Comparison of ENCODE assay signal across 23 mouse cellular contexts in genomic region chr11:19246390-19247114, GRCm38 (mm10).
A peak's percentile ranks its signal among the peaks of the same experiment; 100 is the strongest.
DNase-seq lines count a peak whose midpoint lies in the region; ATAC-seq and TF ChIP-seq lines count a peak whose summit lies in the region.
"Had no signal": no experiment of that assay in that cellular context is flagged by ENCODE, and none has a peak within 500 bp of the region (broad histone marks: within the 10 kb centered on the region; RNA-seq: fewer than 3 reads in every experiment).

No protein-coding gene starts in this region.

- TF ChIP-seq RAD21 in CH12.LX (IDR thresholded peaks at IDR 0.05; ENCODE audit: low read depth, low read length): no peak

- in situ Hi-C loops in CH12.LX (cut with MboI; ENCODE audit: low pct_ligation_motif_present, low pct_unique_long_range_greater_than_20kb, low sequenced_read_pairs): no loop called here

- no peaks in the 10 kb centered on the region for H3K27me3 ChIP-seq in kidney, postnatal 0 days (ENCODE audit: insufficient read depth, low read length)
- H3K27me3 ChIP-seq in CH12.LX (replicated peaks): no peaks in the 10 kb centered on the region
- H3K27me3 ChIP-seq: embryonic facial prominence, embryonic 13.5 days; forebrain, embryonic 12.5 days; forebrain, embryonic 15.5 days had no signal

- dilution Hi-C loops in CH12.LX (cut with MboI; ENCODE audit: extremely low pct_ligation_motif_present, extremely low pct_unique_long_range_greater_than_20kb, low sequenced_read_pairs): no loop called here

- H3K79me2 ChIP-seq in CH12.LX (replicated peaks; ENCODE audit: control insufficient read depth, extremely low read depth, insufficient read depth, poor library complexity, severe bottlenecking): no peaks in the 10 kb centered on the region

- no peak overlapping the region for H3K27ac ChIP-seq in kidney, postnatal 0 days
- H3K27ac ChIP-seq in CH12.LX (ENCODE audit: insufficient read depth, low read depth): peak overlapping the region; percentile 5; the same call in 1 of the 2 replicates
- H3K27ac ChIP-seq: embryonic facial prominence, embryonic 13.5 days; forebrain, embryonic 10.5 days; forebrain, embryonic 12.5 days; forebrain, embryonic 15.5 days had no signal

- no peak for TF ChIP-seq CTCF in kidney, postnatal 0 days (IDR thresholded peaks at IDR 0.05; ENCODE audit: low read depth)
- TF ChIP-seq CTCF in CH12.LX (conservative IDR thresholded peaks at IDR 0.05 in 1 of 2, IDR thresholded peaks at IDR 0.05 in 1 of 2; ENCODE audit: low read depth in 2 of 2, low read length in 2 of 2): no peak

- no peak overlapping the region for H3K9ac ChIP-seq in kidney, postnatal 0 days (ENCODE audit: low read depth, low read length)
- peak overlapping the region; percentile 34; the same call in 1 of the 2 replicates for H3K9ac ChIP-seq in CH12.LX (ENCODE audit: insufficient read depth, low read depth)
- H3K9ac ChIP-seq: embryonic facial prominence, embryonic 13.5 days; forebrain, embryonic 12.5 days; forebrain, embryonic 15.5 days; forebrain, postnatal 0 days had no signal

- DNase-seq in kidney, postnatal 0 days (ENCODE audit: low spot score): peak; percentile 21
- no peak for DNase-seq in kidney, postnatal 36 days
- DNase-seq in CH12.LX (ENCODE audit: extremely low read depth) (peak; percentile 71), NIH3T3 (ENCODE audit: low read depth) (peak; percentile 6)
- DNase-seq in retina, postnatal 1 day: no peak
- DNase-seq: adrenal gland, adult 8-10 months; adrenal gland, postnatal 14 days; adrenal gland, postnatal 36 days; cerebellum, adult 11-12 months; cerebellum, adult 2 months; cerebellum, adult 9-10 months; cerebellum, postnatal 10 days; cerebellum, postnatal 25 days; forebrain, postnatal 0 days had no signal

- TF ChIP-seq EP300 in CH12.LX (IDR thresholded peaks at IDR 0.05; ENCODE audit: low read length): no peak

- H3K4me1 ChIP-seq in kidney, postnatal 0 days (replicated peaks; ENCODE audit: insufficient read depth, low read length): no peaks in the 10 kb centered on the region
- H3K4me1 ChIP-seq in CH12.LX (ENCODE audit: control insufficient read depth in 1 of 2, insufficient read depth in 2 of 2): peaks cover 15 to 27% of the 10 kb centered on the region in 2 experiments
- H3K4me1 ChIP-seq: embryonic facial prominence, embryonic 13.5 days had no signal

- H3K4me3 ChIP-seq in kidney, postnatal 0 days (replicated peaks; ENCODE audit: low read depth, low read length): no peak overlapping the region
- H3K4me3 ChIP-seq in CH12.LX (replicated peaks in 1 of 3; ENCODE audit: low read depth in 2 of 3, low read length in 2 of 3, poor library complexity in 1 of 3): no peak overlapping the region
- H3K4me3 ChIP-seq: embryonic facial prominence, embryonic 13.5 days; erythroblast, embryonic 14.5 days; forebrain, embryonic 10.5 days; forebrain, embryonic 12.5 days; forebrain, embryonic 15.5 days had no signal

- 83% methylated on average over 11 of the region's 11 CpGs for WGBS in kidney, postnatal 0 days

- no peak for ATAC-seq in kidney, postnatal 0 days (replicated peaks; ENCODE audit: low FRiP score, low read depth)
- ATAC-seq in granulocyte monocyte progenitor cell, adult 5-6 weeks (replicated peaks; ENCODE audit: poor library complexity, severe bottlenecking): peak; percentile 85
- no peak for ATAC-seq in erythroblast, adult 5-6 weeks (replicated peaks; ENCODE audit: low FRiP score, poor library complexity, severe bottlenecking)
- ATAC-seq in activated CD4-positive, CD25-positive, alpha-beta regulatory T cell, adult 4 months: no peak
- ATAC-seq: forebrain, embryonic 15.5 days; forebrain, postnatal 0 days had no signal

- no peaks in the 10 kb centered on the region for H3K9me3 ChIP-seq in kidney, postnatal 0 days (replicated peaks; ENCODE audit: low read length)
- H3K9me3 ChIP-seq in CH12.LX (replicated peaks; ENCODE audit: low read length): no peaks in the 10 kb centered on the region
- H3K9me3 ChIP-seq: embryonic facial prominence, embryonic 13.5 days; forebrain, embryonic 10.5 days; forebrain, embryonic 12.5 days; forebrain, embryonic 15.5 days; G1E had no signal

- TF ChIP-seq POLR2A in CH12.LX (IDR thresholded peaks at IDR 0.05; ENCODE audit: low read depth, low read length): no peak; the same call in 1 of the 2 replicates

- no peak overlapping the region for H3K4me2 ChIP-seq in kidney, postnatal 0 days (ENCODE audit: low read length)
- H3K4me2 ChIP-seq in CH12.LX (ENCODE audit: insufficient read depth, low read depth, poor library complexity, severe bottlenecking): peak overlapping the region; percentile 46
- H3K4me2 ChIP-seq: embryonic facial prominence, embryonic 13.5 days; forebrain, embryonic 12.5 days; forebrain, embryonic 15.5 days had no signal

- H3K36me3 ChIP-seq in kidney, postnatal 0 days (ENCODE audit: insufficient read depth, low read length): no peaks in the 10 kb centered on the region
- no peaks in the 10 kb centered on the region for H3K36me3 ChIP-seq in CH12.LX (replicated peaks in 1 of 2; ENCODE audit: control insufficient read depth in 1 of 2, insufficient read depth in 1 of 2, low read length in 1 of 2)
- H3K36me3 ChIP-seq: embryonic facial prominence, embryonic 13.5 days; forebrain, embryonic 10.5 days; forebrain, embryonic 12.5 days; forebrain, embryonic 15.5 days; G1E had no signal

TF ChIP-seq in CH12.LX, 34 proteins besides CTCF, POLR2A, EP300 and RAD21:
- TF ChIP-seq UBTF (IDR thresholded peaks at IDR 0.05; ENCODE audit: low read depth, low read length): no peak
- TF ChIP-seq MEF2A (IDR thresholded peaks at IDR 0.05; ENCODE audit: borderline replicate concordance, low read depth, low read length): peak; percentile 64; the same call in 1 of the 2 replicates
- TF ChIP-seq TBP (conservative IDR thresholded peaks at IDR 0.05; ENCODE audit: low read depth, low read length): peak; percentile 52; the same call in 1 of the 2 replicates

Comparison
In these comparisons a context has a peak if more than half of its experiments do, and no peak if none do; other contexts are left out.
1. DNase-seq: peak in kidney, postnatal 0 days (single experiment), CH12.LX (single experiment) and NIH3T3 (single experiment); none in kidney, postnatal 36 days (0 of 2) and retina, postnatal 1 day (single experiment).